Mouse (Mus musculus) c-Kit-positive CD71-negative TER-119-negative erythroid progenitor cells, embryonic 14.5 days (primary cell): Measurements from ENCODE around the gene Gm20696.

Experiments
- DNase-seq: peaks from one replicate; pipeline ENCODE4 v3.0.0-alpha.2; 2013; ENCODE audit warnings: low read depth

Gene Gm20696

DNA sequence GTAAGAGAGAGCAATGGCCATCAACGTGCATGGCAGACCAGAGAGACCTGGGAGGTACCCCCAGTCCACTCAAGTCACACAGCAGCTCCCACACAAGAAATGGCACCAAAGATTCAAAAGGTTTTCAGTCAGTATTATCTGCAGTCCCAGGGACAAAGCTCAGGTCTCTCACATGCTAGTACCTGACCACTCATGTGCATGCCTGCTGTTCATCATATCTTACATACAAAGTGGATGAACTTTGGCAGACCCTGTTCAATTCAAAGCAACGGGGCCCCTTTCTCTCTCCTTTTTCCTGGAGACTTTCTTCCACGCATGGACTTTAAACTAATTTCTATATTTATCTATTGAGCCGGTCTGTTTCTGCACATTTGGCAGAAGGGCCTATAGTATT, 404.9 kb downstream of the Gm20696 start:
- DNase-seq, result no peak

GRCm38 (mm10) chr6:99260941-99261736, 405.5 kb downstream of the Gm20696 start:
- DNase-seq, result no peak

- DNase-seq, result no peak
Measured at GRCm38 (mm10) chr6:99258346-99258745, 408.3 kb downstream of the Gm20696 start.

DNA sequence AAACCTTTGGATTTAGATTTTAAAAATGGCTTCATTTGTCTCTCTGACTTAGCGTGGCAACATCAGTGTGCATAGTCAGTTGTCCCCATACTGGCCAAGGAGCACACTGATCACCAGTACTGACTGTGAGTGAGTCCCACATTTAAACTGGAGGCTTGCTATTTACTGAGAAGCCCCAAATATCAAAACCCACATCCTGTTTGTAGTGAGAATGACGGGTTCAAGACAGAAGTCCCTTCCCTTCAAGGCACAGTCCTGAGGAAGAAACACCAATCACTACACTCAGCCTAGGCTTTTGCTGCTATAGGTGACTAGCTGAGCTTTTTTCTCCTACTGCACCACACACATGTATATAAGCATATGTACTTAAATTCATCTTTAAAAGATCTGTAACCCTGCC, 408.9 kb downstream of the Gm20696 start:
- DNase-seq, result no peak

GRCm38 (mm10) chr6:99253331-99253730, 413.3 kb downstream of the Gm20696 start:
- DNase-seq, result no peak

GRCm38 (mm10) chr6:99252816-99253215, 413.8 kb downstream of the Gm20696 start:
- no peak for DNase-seq

DNA sequence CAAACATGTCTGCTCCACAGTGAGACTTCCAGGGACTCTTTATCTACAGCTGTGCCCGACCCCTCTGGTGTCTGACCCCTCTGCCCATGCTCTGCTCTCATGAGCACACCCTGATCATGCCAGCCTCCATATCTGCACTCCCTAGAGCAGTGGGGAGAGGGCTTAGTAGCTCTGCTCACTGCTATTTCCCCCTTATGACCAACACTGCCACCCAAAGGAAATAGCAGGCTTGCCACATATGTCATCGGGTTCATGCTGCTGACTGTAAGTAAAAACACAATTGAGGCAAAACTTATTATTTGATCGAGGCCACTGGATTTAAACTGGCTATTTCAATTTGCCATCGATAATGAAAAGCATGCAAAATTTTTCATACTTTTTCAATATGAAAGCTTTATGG, 414.7 kb downstream of the Gm20696 start:
- DNase-seq, result no peak

DNA sequence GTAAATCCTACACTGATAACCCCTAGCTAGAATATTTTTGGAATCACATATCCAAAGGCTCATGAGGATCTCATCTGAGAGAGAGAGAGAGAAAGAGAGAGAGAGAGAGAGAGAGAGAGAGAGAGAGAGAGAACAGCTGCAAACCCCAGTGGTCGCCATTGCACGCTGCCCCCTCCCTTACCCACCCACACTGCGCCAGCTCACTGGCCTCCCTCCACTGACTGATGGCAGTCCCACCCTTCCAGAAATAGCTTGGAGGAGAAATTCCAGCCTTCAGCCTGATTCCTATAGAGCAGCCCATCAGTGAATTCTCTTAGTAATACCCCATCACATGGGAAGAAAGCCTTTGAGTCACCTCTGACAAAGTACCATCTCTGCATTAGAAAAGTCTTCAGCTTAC, 415.4 kb downstream of the Gm20696 start:
- no peak for DNase-seq

- DNase-seq, result no peak
Measured at GRCm38 (mm10) chr6:99249496-99250030, 417.0 kb downstream of the Gm20696 start.

DNA sequence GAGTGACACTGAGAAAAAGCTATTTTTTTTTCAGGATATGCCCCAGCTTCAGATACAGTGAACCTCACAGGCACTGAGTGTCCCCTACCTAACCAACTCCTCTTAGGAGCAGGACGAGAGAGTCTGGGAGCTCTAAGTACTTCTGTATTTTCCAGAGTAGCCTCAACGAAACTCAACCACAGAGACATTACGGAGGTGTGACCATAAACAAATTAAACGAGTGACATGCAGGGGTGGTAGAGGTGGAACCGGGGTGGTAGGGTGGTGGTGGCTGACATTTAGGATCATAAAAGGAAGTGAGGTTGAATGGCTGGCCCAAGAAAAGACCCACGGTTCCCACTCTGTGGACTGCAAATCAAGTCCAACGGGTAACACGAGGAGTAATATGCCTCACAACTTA, 418.2 kb downstream of the Gm20696 start:
- DNase-seq, result no peak

GRCm38 (mm10) chr6:99241625-99242395, 424.8 kb downstream of the Gm20696 start:
- DNase-seq, result no peak

GRCm38 (mm10) chr6:99240764-99241163, 425.8 kb downstream of the Gm20696 start:
- DNase-seq, result no peak

DNA sequence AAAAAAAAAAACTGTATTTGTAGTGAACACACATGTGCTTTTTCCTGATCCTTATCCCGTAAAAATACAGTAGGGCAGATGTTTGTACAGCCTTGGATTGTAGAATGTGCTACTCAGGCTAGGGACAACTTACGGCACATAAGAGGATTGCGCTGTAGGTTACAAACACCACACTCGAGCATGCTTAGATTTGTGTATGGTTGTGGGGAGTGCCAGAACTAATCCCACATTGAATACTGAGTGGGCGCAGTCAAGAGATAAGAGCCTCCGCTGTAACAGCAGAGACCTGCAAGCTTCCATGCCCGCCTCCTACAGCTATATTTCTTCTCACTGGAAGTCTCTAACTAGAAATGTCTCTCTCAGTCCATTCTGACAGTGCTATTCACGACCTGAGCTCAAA, 431.0 kb downstream of the Gm20696 start:
- no peak for DNase-seq

GRCm38 (mm10) chr6:99233411-99233810, 433.2 kb downstream of the Gm20696 start:
- no peak for DNase-seq

DNA sequence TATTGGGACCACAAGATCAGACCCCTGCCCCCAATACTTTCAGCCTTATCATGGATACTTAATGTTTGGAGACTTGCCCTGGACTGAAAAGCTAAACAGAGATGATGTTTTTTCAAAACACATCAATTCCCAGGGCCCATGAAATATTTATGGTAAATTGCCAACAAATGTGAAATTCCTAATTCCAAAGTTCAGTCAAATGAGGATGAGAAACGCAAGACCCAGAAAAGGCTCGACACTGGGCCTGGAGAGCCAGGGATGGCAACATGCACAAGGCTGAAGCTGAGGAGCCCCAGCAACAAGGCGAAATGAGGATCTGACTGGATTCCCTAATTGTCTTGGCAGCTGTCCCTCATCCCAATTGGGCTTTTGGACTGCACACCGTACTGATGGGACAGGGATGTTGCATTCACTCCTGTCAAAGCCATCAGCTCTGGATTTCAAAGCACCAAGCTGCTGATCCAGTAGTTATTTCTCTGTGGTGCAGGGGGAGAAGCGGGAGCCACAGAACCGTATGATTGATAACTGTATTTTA, 438.2 kb downstream of the Gm20696 start:
- DNase-seq, result no peak

- DNase-seq, result no peak
Measured at GRCm38 (mm10) chr6:99221147-99221546, 445.4 kb downstream of the Gm20696 start.

- DNase-seq, result no peak
Measured at GRCm38 (mm10) chr6:99220472-99220871, 446.1 kb downstream of the Gm20696 start.

GRCm38 (mm10) chr6:99217846-99218245, 448.8 kb downstream of the Gm20696 start:
- DNase-seq, result no peak

DNA sequence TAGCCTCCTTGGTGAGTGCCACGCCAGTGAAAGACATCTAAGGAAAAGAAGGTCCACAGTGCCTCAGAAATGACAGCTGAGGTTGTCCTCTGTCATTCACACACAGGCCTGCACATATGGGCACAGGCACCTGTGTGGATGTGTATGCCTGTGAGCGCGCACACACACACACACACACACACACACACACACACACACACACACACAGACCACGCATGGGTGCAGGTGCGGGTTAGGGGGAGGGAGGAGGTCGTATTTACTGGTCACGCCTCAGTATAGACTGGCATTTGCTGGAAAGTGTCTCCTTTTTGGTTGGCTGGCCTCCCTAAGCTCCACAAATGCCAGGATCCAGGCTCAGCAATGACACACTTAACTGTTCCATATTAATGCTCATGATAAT, 449.4 kb downstream of the Gm20696 start:
- DNase-seq, result no peak

DNA sequence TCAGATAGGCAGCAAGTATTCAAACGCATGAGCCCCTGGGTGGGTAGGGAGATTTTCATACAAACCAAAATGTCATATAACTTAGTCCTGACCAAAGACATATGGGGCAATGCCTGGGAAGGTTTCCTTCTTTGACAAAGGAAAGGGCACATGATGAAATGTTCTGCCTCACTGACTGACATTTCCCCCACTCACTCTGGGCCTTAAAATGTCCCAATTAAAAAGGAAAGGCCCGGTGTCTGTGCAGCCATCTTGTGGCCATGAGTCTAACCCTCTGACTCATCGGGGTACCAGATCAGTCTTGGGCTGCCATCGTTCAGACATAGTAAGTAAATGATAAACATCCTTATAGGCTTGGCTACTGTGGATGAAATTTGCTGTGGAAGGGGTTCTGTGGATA, 454.1 kb downstream of the Gm20696 start:
- DNase-seq, result no peak

- no peak for DNase-seq
Measured at GRCm38 (mm10) chr6:99211663-99212333, 454.8 kb downstream of the Gm20696 start.

DNA sequence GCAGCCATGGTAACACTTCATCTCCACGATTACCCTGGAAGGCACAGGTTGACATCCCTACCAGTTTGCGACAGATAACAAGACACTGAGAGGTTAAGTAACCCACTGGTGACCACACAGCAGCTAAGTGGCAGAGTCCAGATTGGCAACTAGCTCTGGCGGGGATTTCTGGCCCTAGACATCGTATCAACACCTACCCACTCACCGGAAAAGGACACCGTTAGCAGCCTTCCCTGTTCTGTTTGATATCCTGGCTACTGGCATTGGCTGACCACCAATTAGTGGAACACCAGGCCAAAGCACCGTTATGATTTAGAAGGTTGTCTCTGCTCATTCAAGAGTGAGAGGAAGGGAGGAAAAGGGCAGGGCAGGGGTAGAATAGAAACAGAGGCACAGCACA, 456.4 kb downstream of the Gm20696 start:
- DNase-seq, result no peak
